Mouse (Mus musculus): Measurements from ENCODE around the gene Eif1. TPM values are rescaled to one million over a fixed set of nuclear protein-coding genes. Genes with fewer than 3 reads are reported as not detected.
"Not testable (repeated sequence)": the region's sequence is repeated elsewhere in the genome, so short reads cannot be mapped to it uniquely, and the experiment has no call there.

Eif1 gene
- total RNA-seq, 2 experiments from 2014 or later: 1,490 to 1,592 TPM

GRCm38 (mm10) chr11:100311656-100312055 is 8.0 kb upstream of the Eif1 start:
- no peak for DNase-seq (ENCODE audit: low spot score)

- DNase-seq (ENCODE audit: low spot score): peak; percentile 66
Observed at GRCm38 (mm10) chr11:100312096-100312679, 7.5 kb upstream of the Eif1 start.

GRCm38 (mm10) chr11:100313424-100313823 is 6.3 kb upstream of the Eif1 start:
- no peak for DNase-seq (ENCODE audit: low spot score)

DNA sequence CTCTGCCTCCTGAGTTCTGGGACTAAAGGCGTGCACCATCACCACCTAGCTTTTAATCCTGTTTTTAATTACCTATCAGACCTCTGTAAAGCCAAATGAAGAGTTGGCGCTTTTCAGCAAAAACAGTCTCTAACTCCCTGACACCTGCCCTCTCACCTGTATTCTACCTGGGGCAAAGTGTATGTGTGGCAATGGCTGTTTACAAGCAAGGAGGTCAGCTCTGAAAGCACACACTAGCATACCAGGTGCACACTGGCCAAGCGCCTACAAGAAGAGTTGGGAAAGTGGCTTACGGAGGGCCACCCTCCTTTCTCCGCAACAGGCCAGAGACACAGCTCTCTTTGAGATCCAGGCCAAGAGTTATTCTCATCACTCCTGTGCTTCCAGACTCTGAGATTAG is 4.2 kb upstream of the Eif1 start:
- DNase-seq (ENCODE audit: low spot score): no peak

DNA sequence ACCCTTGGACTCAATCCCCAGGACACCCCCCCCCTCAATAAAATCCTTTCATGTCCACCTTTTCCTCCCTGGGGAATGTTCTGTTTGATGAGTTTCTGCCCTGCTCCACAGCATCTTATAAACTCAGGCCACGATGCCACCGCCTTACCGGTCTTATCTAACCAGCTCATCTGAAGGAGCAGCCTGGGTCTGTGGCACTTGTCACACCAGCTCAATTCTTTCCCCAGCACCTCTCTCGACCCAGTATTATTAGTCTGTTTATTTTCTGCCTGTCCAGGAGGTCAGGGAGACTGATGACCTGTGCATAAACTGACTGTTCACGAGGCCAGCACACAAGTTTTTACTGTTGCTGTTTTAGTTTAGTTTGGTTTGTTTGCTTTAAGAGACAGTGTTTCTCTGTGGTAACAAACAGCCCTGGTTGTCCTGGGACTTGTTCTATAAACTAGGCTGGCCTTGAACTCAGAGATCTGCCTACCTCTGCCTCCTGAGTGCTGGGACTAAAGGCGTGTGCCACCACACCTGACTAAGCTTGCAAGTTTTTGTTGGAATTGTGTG is 1.8 kb upstream of the Eif1 start:
- no peak for DNase-seq (ENCODE audit: low spot score)

DNA sequence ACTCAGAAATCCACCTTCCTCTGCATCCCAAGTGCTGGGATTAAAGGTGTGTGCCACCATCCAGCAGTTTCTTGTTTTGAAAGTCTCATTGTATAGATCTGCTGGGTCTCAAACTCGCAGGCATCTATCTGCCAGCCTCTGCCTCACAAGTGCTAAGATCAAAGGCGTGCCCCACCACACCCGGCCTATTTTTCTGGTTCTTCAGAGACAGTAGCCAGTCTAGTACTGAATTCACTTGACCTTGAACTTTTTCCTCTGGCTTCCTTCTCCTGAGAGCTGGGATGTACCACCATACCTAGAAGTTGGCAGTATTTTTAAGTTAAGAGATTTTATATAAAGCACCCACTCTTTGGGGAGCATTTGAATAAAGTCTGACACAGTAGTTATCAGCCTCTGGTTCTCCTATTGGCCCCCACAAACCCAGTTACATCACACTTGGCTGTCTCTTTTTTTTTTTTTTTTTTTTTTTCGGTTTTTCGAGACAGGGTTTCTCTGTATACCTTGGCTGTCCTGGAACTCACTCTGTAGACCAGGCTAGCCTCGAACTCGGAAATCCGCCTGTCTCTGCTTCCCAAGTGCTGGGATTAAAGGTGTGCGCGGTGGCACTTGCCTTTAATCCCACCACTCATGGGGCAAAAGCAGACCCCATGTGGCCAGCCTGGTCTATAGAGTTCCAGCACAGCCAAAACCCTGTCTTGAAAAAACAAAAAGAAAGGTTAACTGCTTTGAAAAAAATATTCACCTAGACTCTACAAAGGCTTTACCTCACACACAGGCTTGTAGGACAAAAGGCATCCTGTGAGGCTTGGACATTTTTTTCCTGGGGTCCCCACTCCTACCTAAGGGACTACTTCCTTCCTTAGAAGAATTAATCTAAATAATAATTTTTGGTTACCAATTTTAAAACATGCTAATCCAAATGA is 895 bp upstream of the Eif1 start:
- DNase-seq (ENCODE audit: low spot score): no peak

DNA sequence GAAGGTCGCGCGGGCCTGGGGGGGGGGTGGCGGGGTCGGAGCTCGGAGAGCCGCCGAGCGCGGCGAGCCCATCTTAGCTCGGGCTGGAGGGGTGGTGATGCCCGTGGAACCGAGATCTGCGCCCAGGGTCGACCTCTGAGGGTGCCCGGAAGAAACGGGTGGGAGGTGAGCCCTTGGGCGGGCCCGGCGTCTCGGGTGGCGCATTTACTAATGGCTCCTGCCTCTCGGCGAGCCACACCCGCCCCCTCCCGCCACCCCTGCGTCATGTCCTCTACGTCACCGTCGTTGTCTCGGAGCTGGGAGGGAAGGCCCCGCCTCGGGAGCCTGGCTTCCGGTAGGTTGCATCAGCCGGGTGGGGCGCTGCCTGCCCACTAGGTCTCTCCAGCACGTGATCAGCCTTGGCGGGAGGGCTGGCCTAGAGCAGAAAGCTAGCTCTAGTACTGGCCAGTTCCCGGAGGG is 516 bp downstream of the Eif1 start:
- DNase-seq (ENCODE audit: low spot score): peak; percentile 97

- DNase-seq (ENCODE audit: low spot score): not testable (repeated sequence)
Observed at GRCm38 (mm10) chr11:100320701-100321410, 1.2 kb downstream of the Eif1 start.

DNA sequence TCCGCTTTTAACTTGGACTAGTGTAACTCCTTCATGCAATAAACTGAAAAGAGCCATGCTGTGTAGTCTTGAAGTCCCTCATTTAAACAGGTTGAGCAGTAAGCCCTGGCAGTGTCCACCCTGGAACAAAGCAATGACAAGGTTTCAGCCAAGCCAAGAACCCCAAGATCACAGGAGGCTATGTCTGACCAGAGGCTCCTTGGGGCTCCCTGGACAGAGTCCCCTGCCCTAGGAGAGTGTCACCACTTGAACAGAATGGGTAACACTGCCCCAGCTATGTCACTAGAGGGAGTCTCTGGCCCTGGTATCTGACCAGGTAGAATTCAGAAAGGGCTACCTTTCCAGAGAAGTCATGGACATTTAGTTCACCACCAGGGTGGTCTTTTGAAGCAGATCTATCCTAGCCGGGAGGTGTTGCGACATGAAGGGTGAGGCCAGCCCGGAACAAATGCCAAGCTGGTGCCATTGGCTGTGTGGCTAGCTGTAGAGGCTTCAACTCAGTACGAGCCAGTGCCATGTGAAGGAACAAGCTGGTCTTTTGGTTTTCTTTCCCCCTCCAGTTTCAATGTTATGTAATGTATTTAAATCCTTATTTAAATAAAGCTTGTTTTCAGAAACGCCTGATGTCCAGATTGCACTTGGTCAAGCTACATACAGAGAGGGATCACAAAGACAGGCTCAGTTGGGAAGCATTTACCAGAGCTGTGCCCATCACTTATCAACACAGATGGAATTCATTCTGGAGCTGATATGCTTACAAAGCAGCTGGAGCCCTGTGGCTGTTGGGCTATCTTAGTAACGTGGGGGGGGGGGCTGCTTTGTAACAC is 2.0 kb downstream of the Eif1 start:
- DNase-seq (ENCODE audit: low spot score): not testable (repeated sequence)

GRCm38 (mm10) chr11:100322591-100323258 is 3.0 kb downstream of the Eif1 start:
- DNase-seq (ENCODE audit: low spot score): no peak

GRCm38 (mm10) chr11:100323578-100323977 is 3.9 kb downstream of the Eif1 start:
- DNase-seq (ENCODE audit: low spot score): peak; percentile 59

DNA sequence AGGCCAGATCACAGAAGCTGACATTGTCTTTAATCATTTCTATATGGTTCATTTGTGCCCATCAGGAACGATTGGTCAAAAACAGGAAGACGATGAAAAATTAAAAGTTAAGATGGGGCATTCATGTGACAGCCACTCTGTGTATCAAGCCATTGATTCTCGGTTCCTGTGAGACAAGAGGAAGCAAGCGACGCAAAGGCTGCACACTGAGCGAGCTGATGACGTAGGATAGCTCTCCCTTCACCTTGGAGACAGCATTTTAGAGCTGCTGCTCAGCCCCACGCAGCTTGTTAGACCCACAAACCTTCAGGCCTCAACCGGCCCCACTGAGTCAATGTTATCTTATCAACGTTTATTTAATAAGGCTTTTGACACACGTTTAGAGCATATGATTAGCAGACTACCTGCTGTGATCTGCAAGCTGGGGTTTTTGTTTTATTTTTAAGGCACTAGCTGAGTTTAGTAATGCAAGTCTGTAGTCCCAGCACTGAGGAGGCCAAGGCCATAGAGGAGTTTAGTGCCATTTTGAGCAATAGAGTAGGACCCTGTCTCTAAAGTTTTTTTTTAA is 5.5 kb downstream of the Eif1 start:
- no peak for DNase-seq (ENCODE audit: low spot score)

DNA sequence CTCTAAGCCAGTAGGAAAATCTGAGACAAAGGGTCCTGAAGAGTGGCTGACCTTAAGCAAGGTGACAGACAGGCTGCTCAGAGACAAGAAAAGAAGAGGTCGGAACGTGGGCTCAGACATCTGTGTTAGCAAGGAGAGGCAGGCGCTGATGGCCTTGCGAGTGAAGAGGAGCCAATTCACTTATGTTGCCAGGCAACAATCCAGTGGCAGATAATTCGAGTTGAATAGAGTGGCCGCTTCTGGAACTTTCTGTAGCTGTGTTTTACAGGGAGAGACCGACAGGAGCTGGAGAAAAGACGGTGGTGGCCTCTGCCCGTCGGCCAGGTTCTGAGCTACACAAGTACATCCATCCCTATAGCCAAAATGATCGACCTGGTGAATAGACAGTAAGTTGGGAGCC is 7.6 kb downstream of the Eif1 start:
- DNase-seq (ENCODE audit: low spot score): no peak

GRCm38 (mm10) chr11:100327761-100328160 is 8.1 kb downstream of the Eif1 start:
- DNase-seq (ENCODE audit: low spot score): no peak

DNA sequence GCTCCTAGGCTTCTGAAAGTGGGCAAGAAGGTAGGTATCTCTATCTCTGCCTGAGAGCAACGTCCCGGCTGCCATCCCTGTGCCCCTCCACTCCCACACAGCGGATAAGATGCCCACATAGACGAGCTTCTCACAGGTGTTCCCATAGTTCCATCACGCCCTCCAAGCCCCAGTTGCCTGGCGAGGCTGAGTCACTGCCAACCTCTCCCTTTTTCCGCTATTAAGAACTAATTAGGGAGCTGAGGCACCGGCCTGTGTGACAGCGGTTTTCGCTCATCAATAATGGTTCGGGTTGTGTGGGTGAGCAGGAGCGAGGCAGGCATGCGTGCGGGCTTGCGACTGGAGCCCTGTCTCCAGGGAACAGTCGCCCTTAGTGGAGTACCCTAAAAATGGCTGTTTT is 10.6 kb downstream of the Eif1 start:
- no peak for DNase-seq (ENCODE audit: low spot score)

DNA sequence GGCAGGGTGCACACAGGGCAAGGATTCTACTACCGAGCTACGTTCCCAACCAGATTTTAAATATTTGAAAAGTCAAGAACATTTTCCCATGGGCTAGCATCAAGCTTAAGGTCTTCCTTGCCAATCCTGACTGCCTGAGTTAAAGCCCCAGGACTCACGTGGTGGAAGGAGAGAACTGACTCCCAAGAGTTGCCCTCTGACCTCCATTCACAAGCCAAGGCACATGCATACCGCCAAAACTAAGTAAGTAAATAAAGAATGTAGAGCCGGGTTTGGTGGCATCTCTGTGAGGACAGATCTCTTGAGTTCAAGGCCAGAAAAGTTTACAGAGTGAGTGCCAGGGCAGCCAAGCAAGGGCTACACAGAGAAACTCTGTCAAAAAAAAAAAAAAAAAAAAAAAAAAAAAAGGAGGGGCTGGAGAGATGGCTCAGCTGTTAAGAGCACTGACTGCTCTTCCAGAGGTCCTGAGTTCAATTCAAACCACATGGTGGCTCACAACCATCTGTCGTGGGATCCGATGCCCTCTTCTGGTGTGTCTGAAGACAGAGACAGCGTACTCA is 11.2 kb downstream of the Eif1 start:
- DNase-seq (ENCODE audit: low spot score): not testable (repeated sequence)

DNA sequence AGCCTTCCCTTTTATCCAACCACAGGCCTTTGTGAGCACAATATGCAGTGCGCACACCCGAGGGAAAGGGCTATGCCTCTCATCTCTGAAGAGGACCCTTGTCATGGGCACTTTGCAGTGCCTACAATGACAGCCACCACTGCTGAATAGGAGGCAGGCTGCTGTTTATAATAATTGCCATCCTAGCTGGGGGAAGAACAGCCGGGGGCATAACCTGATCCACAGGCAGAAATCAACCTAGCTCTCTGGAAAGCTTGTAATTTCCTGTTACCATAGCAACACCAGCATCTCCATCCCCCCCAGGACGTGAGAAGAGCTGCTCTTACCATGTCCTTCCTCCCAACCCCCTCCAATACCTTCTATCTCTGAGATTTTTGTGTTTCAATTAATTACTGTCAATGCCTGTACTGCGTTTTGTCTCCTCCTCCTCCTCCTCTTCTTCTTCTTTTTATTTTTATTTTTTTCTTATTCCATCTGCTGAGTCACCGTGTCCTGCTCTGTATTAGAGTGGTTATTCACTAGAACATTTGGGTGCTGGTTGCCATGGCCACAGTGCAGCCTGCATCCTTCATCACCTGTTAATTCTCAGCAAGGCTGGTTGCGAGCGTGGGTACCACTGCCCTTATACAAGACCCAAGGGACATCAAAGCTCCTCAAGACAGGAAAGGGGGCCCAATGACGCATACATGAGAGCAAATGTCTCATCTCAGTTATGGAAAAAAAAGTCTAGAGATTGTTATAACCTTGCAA is 13.3 kb downstream of the Eif1 start:
- no peak for DNase-seq (ENCODE audit: low spot score)

GRCm38 (mm10) chr11:100333944-100334457 is 14.3 kb downstream of the Eif1 start, which contains the start of gene Gast:
TSS of gene Gast (plus strand) at chr11:100334407.
- no peak for DNase-seq (ENCODE audit: low spot score)

GRCm38 (mm10) chr11:100335731-100336130 is 16.0 kb downstream of the Eif1 start:
- DNase-seq (ENCODE audit: low spot score): no peak

Measured in gastrocnemius, adult 18-20 months (tissue).